Mouse (Mus musculus): ENCODE measurements at regions not wholly inside any gene's neighbourhood (a gene's known extent, or its start where the extent isn't known, plus 50 kb on each side); places are given as distances from the start of the nearest gene placed in this dataset.

DNA sequence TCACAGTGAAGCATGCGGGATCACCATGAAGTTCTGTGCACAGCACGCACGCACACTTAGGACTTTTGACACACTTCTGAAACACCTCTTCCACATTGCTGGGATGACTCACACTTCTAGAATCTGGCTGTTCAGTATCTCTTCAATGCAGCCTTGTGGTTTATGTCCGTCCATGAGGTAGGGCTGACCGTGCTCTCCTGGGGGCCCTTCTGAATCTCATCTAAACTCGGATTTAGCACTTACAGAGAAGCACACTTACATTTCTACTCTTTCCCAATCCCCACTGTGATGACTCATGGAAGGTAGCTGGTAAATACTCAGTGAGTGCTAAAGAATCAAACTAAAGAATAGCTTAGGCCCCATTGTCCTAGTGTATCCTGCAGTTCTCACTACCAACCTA is 142.2 kb upstream of the Rbms1 start:
- TF ChIP-seq GATA2 (IDR thresholded peaks at IDR 0.05; ENCODE audit: borderline replicate concordance, low read depth, low read length) (no peak), TAL1 (conservative IDR thresholded peaks at IDR 0.05; ENCODE audit: low read depth, low read length) (no peak), GATA1 (IDR thresholded peaks at IDR 0.05; ENCODE audit: borderline replicate concordance, low read length) (no peak), CTCF (IDR thresholded peaks at IDR 0.05; ENCODE audit: low read depth, low read length) (no peak), POLR2AphosphoS5 (IDR thresholded peaks at IDR 0.05; ENCODE audit: insufficient replicate concordance, low read depth, low read length) (no peak)
- no peaks in the 10 kb centered on the region for H3K4me1 ChIP-seq (ENCODE audit: insufficient read depth, low read depth, low read length)
- H3K27me3 ChIP-seq (ENCODE audit: insufficient read depth, low read length): no peaks in the 10 kb centered on the region; the same call in 1 of the 2 replicates
- H3K36me3 ChIP-seq (replicated peaks): no peaks in the 10 kb centered on the region
- ATAC-seq (ENCODE audit: extremely low read depth, insufficient number of reproducible peaks, low FRiP score, poor library complexity, severe bottlenecking): no peak
- no peak for DNase-seq (ENCODE audit: low spot score)
- no peaks in the 10 kb centered on the region for H3K9me3 ChIP-seq (replicated peaks)
- no peak overlapping the region for H3K4me3 ChIP-seq (ENCODE audit: low read depth, low read length)

DNA sequence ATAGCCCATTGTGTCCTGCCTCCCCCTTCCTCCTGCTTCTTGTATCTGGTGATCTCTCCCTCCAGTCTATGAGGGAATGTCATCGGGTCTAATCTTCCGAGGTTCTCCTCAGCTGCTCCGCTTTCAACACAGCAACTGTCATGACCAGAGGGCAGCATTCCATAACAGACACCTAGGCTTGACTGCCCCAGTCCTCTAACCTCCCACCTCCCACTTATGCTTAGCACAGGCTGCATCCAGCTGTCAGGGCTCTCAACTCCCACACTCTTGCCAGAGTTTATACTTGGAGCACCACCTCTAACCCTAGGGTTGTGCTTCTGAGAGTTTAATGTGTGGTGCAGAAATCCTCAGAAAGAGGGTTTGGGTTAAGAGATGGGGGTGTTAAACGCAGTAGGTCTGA is 137.9 kb upstream of the Rbms1 start:
- Histone ChIP-seq H3K9me3 (replicated peaks) (no peaks in the 10 kb centered on the region), H3K36me3 (replicated peaks) (no peaks in the 10 kb centered on the region), H3K4me1 (ENCODE audit: insufficient read depth, low read depth, low read length) (no peaks in the 10 kb centered on the region), H3K27me3 (ENCODE audit: insufficient read depth, low read length) (no peaks in the 10 kb centered on the region; the same call in 1 of the 2 replicates), H3K4me3 (ENCODE audit: low read depth, low read length) (no peak overlapping the region)
- no peak for DNase-seq (ENCODE audit: low spot score)
- no peak for TF ChIP-seq GATA1 (IDR thresholded peaks at IDR 0.05; ENCODE audit: borderline replicate concordance, low read length)
- TF ChIP-seq TAL1 (conservative IDR thresholded peaks at IDR 0.05; ENCODE audit: low read depth, low read length): no peak
- no peak for TF ChIP-seq GATA2 (IDR thresholded peaks at IDR 0.05; ENCODE audit: borderline replicate concordance, low read depth, low read length)
- no peak for TF ChIP-seq CTCF (IDR thresholded peaks at IDR 0.05; ENCODE audit: low read depth, low read length)
- TF ChIP-seq POLR2AphosphoS5 (IDR thresholded peaks at IDR 0.05; ENCODE audit: insufficient replicate concordance, low read depth, low read length): no peak
- no peak for ATAC-seq (ENCODE audit: extremely low read depth, insufficient number of reproducible peaks, low FRiP score, poor library complexity, severe bottlenecking)

DNA sequence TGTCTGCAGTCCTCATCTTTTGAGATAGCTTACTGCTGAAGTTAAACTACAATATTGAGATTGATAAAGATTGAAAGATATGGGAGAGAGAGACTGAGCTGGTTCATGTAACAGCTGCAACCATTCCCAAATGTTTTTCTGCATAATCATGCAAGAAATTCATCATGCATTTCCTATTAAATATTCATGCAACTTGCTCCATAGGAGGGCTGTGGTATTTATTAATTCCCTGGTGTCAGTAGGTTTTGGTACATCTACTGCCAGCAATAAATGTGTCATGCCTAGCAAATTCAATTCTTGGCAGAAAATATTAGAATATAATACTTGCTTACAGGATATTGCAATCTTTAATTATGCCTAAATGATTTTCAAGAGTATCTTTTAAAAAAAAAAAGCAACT is 125.5 kb upstream of the Rbms1 start:
- Histone ChIP-seq H3K9me3 (replicated peaks) (no peaks in the 10 kb centered on the region), H3K4me1 (ENCODE audit: insufficient read depth, low read depth, low read length) (no peaks in the 10 kb centered on the region), H3K4me3 (ENCODE audit: low read depth, low read length) (no peak overlapping the region), H3K36me3 (replicated peaks) (no peaks in the 10 kb centered on the region), H3K27me3 (ENCODE audit: insufficient read depth, low read length) (peaks cover 3% of the 10 kb centered on the region; the same call in 1 of the 2 replicates)
- DNase-seq (ENCODE audit: low spot score): no peak
- ATAC-seq (ENCODE audit: extremely low read depth, insufficient number of reproducible peaks, low FRiP score, poor library complexity, severe bottlenecking): no peak
- TF ChIP-seq TAL1 (conservative IDR thresholded peaks at IDR 0.05; ENCODE audit: low read depth, low read length) (no peak), POLR2AphosphoS5 (IDR thresholded peaks at IDR 0.05; ENCODE audit: insufficient replicate concordance, low read depth, low read length) (no peak), GATA2 (IDR thresholded peaks at IDR 0.05; ENCODE audit: borderline replicate concordance, low read depth, low read length) (no peak), GATA1 (IDR thresholded peaks at IDR 0.05; ENCODE audit: borderline replicate concordance, low read length) (no peak), CTCF (IDR thresholded peaks at IDR 0.05; ENCODE audit: low read depth, low read length) (no peak)

DNA sequence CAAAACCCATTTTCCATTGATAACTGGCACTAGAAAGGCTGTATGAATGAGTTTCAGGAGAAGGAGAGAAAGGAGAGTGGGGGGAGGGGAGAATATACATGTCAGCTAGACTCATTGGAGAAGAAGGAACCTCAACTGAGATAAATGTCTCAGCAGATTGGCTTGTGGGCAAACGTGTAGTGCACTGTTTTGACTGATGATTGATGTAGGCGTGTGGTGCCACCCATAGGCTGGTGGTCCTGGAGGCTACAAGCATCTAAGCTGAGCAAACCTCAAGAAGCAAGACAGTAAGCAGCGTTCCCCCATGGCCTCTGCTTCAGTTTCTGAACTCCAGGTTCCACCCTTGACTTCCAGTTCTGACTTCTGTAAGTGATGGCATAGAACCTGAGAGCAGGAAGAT is 121.8 kb upstream of the Rbms1 start:
- Histone ChIP-seq H3K36me3 (replicated peaks) (no peaks in the 10 kb centered on the region), H3K9me3 (replicated peaks) (no peaks in the 10 kb centered on the region), H3K4me1 (ENCODE audit: insufficient read depth, low read depth, low read length) (no peaks in the 10 kb centered on the region), H3K27me3 (ENCODE audit: insufficient read depth, low read length) (peaks cover 3% of the 10 kb centered on the region; the same call in 1 of the 2 replicates), H3K4me3 (ENCODE audit: low read depth, low read length) (no peak overlapping the region)
- DNase-seq (ENCODE audit: low spot score): no peak
- no peak for TF ChIP-seq GATA1 (IDR thresholded peaks at IDR 0.05; ENCODE audit: borderline replicate concordance, low read length)
- TF ChIP-seq POLR2AphosphoS5 (IDR thresholded peaks at IDR 0.05; ENCODE audit: insufficient replicate concordance, low read depth, low read length): no peak
- TF ChIP-seq CTCF (IDR thresholded peaks at IDR 0.05; ENCODE audit: low read depth, low read length): no peak
- no peak for TF ChIP-seq GATA2 (IDR thresholded peaks at IDR 0.05; ENCODE audit: borderline replicate concordance, low read depth, low read length)
- no peak for TF ChIP-seq TAL1 (conservative IDR thresholded peaks at IDR 0.05; ENCODE audit: low read depth, low read length)
- ATAC-seq (ENCODE audit: extremely low read depth, insufficient number of reproducible peaks, low FRiP score, poor library complexity, severe bottlenecking): no peak

DNA sequence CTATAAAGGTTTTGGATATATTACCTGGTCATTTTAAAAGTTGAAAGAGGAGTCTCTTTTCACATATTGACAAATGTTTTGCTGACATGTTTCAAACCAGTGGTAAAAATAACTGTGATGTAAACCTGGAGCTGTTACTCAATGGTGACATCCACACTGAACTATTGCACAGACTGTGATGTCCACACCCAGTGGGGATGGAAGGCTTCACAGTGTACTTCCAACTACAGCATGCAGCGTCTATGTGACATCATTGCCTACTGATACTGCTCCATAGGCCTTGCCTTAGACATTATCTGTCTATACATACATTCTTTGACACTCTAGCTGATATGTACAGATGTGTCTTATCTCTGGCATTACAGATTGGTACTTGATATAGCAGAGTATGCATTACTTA is 120.1 kb upstream of the Rbms1 start:
- DNase-seq (ENCODE audit: low spot score) (no peak), ATAC-seq (ENCODE audit: extremely low read depth, insufficient number of reproducible peaks, low FRiP score, poor library complexity, severe bottlenecking) (no peak)

DNA sequence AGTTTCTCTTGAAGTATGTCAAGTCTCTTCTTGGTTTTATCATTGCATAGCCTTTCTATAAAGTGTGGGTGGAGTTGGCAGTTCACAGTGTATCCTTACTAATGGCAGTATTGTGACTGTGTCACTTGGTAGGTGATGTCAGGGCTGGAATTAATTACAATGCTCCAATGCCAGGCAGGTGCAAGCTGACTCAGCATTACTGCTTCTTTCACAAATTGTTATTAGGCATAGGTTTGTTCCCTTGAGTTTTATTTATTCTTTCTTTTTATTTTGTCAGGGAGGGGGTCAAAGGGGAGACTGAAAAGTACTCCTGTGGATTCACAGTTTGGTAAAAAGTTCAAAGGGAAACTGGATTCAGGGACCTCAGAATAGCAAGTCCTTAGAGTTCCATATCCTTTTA is 119.6 kb upstream of the Rbms1 start:
- ATAC-seq (ENCODE audit: extremely low read depth, insufficient number of reproducible peaks, low FRiP score, poor library complexity, severe bottlenecking) (no peak), DNase-seq (ENCODE audit: low spot score) (no peak)
- H3K36me3 ChIP-seq (replicated peaks): no peaks in the 10 kb centered on the region
- H3K4me1 ChIP-seq (ENCODE audit: insufficient read depth, low read depth, low read length): no peaks in the 10 kb centered on the region
- no peaks in the 10 kb centered on the region for H3K9me3 ChIP-seq (replicated peaks)
- H3K4me3 ChIP-seq (ENCODE audit: low read depth, low read length): no peak overlapping the region
- no peak for TF ChIP-seq GATA1 (IDR thresholded peaks at IDR 0.05; ENCODE audit: borderline replicate concordance, low read length)
- no peak for TF ChIP-seq POLR2AphosphoS5 (IDR thresholded peaks at IDR 0.05; ENCODE audit: insufficient replicate concordance, low read depth, low read length)
- no peak for TF ChIP-seq TAL1 (conservative IDR thresholded peaks at IDR 0.05; ENCODE audit: low read depth, low read length)
- TF ChIP-seq GATA2 (IDR thresholded peaks at IDR 0.05; ENCODE audit: borderline replicate concordance, low read depth, low read length): no peak
- no peak for TF ChIP-seq CTCF (IDR thresholded peaks at IDR 0.05; ENCODE audit: low read depth, low read length)
- H3K27me3 ChIP-seq (ENCODE audit: insufficient read depth, low read length): peaks cover 3% of the 10 kb centered on the region; the same call in 1 of the 2 replicates

More for the DNA sequence above, 120.1 kb upstream of the Rbms1 start:
- no peaks in the 10 kb centered on the region for H3K9me3 ChIP-seq (replicated peaks)
- peaks cover 3% of the 10 kb centered on the region; the same call in 1 of the 2 replicates for H3K27me3 ChIP-seq (ENCODE audit: insufficient read depth, low read length)
- TF ChIP-seq POLR2AphosphoS5 (IDR thresholded peaks at IDR 0.05; ENCODE audit: insufficient replicate concordance, low read depth, low read length) (no peak), GATA2 (IDR thresholded peaks at IDR 0.05; ENCODE audit: borderline replicate concordance, low read depth, low read length) (no peak)
- no peak overlapping the region for H3K4me3 ChIP-seq (ENCODE audit: low read depth, low read length)
- H3K36me3 ChIP-seq (replicated peaks): no peaks in the 10 kb centered on the region
- H3K4me1 ChIP-seq (ENCODE audit: insufficient read depth, low read depth, low read length): no peaks in the 10 kb centered on the region
